Mouse (Mus musculus): ENCODE data around the gene Gm11634. TPM values are rescaled to one million over a fixed set of nuclear protein-coding genes. Genes with fewer than 3 reads are reported as not detected.
"Not testable (repeated sequence)": the region's sequence is repeated elsewhere in the genome, so short reads cannot be mapped to it uniquely, and the experiment has no call there.

Gm11634 gene
- polyA plus RNA-seq, 1 experiment from 2014 or later: not detected

DNA sequence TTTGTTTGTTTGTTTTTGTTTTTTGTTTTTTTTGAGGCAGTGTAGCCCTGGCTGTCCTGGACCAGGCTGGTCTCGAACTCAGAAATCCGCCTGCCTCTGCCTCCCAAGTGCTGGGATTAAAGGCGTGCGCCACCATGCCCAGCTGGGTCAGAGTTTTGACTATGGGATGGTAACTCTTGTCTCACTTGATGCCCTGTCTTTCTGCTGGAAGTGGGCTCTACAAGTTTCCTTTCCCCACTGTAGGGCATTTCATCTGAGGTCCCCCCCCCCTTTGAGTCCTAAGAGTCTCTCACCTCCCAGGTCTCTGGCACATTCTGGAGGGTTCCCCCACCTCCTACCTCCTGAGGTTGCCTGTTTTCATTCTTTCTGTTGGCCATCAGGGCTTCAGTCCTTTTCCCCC is 8.1 kb upstream of the Gm11634 start:
- not testable (repeated sequence) for H3K27ac ChIP-seq; H3K36me3 ChIP-seq; H3K27me3 ChIP-seq (ENCODE audit: insufficient read depth, poor library complexity, severe bottlenecking); H3K4me3 ChIP-seq; DNase-seq (ENCODE audit: low spot score); H3K9me3 ChIP-seq
- peaks cover 12% of the 10 kb centered on the region for H3K4me1 ChIP-seq
- 90% methylated on average over 4 of the region's 4 CpGs for WGBS

GRCm38 (mm10) chr11:101604531-101605453 is 5.7 kb upstream of the Gm11634 start:
- WGBS: 1% methylated on average over 30 of the region's 30 CpGs
- H3K4me1 ChIP-seq; H3K27me3 ChIP-seq (ENCODE audit: insufficient read depth, poor library complexity, severe bottlenecking); H3K36me3 ChIP-seq; H3K9me3 ChIP-seq: not testable (repeated sequence)
- peak; percentile 90 for DNase-seq (ENCODE audit: low spot score)
- H3K4me3 ChIP-seq: peak overlapping the region; percentile 47
- H3K27ac ChIP-seq: peak overlapping the region; percentile 80

- WGBS: 2% methylated on average over 3 of the region's 3 CpGs
Measured at GRCm38 (mm10) chr11:101604116-101604515, 5.1 kb upstream of the Gm11634 start.

GRCm38 (mm10) chr11:101602491-101602890 is 3.4 kb upstream of the Gm11634 start:
- DNase-seq (ENCODE audit: low spot score): peak; percentile 84
- H3K4me1 ChIP-seq: no peaks in the 10 kb centered on the region
- no peak overlapping the region for H3K4me3 ChIP-seq
- no peaks in the 10 kb centered on the region for H3K9me3 ChIP-seq
- WGBS: 10% methylated on average over 3 of the region's 3 CpGs
- H3K27ac ChIP-seq: no peak overlapping the region
- no peaks in the 10 kb centered on the region for H3K36me3 ChIP-seq
- 0 out of 2 replicates have a peak, but pooled peaks cover 7% of the 10 kb centered on the region for H3K27me3 ChIP-seq (ENCODE audit: insufficient read depth, poor library complexity, severe bottlenecking)

More at GRCm38 (mm10) chr11:101604116-101604515, 5.1 kb upstream of the Gm11634 start:
- DNase-seq (ENCODE audit: low spot score): no peak
- no peaks in the 10 kb centered on the region for H3K9me3 ChIP-seq
- H3K27me3 ChIP-seq (ENCODE audit: insufficient read depth, poor library complexity, severe bottlenecking): 0 out of 2 replicates have a peak, but pooled peaks cover 3% of the 10 kb centered on the region
- no peaks in the 10 kb centered on the region for H3K4me1 ChIP-seq
- peak overlapping the region; percentile 47; the same call in 1 of the 2 replicates for H3K4me3 ChIP-seq
- no peaks in the 10 kb centered on the region for H3K36me3 ChIP-seq
- no peak overlapping the region for H3K27ac ChIP-seq

DNA sequence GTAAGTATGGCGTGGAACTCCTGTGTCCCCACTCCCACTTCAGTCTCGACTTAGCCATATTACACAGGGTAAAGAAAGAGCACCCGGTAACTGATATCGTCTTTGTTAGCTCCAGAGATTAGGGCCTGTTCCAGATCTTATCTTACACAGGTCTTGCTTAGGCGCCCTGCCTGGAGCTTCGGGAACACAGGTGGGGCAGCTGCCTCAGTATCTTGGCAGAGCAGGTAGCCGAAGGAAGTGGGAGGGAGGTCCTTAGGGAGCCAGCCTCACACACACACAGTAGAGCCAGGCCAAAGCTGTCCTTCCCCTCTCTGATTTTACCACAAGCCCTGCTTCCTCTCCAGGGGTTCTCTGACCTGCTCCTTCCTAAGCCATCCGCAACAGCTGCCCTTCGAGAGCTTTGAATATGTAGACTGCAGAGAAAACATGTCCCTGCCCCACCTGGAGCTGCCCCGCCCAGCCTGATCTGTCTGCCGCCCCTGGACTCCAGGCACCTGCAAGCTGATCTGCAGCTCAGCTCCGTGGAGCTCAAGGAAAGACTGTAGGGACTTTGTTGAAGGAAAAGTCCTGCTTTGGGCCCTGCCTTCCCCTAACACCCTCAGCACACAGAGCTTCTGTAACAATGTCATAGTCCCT is 8.9 kb downstream of the Gm11634 start:
- no peak for DNase-seq (ENCODE audit: low spot score)
- WGBS: 70% methylated on average over 12 of the region's 12 CpGs

DNA sequence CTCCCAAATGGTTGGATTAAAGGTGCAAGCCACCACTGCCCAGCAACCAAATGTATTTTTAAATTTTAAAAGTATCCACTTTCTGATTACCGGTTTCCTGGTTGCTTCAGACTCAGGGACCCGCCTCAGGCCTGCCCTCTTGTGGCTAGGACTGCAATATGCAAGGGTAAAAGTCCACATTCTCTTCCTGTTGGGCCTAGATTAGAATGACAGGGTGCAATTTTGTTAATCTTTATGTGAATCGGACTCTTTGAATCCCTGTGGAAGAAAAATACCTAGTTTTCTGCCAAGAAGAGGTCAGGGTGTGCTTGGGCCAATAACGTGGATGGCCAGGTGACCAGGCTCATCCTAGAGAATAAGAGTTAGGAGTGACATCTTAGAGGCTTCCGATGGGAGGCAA is 9.6 kb downstream of the Gm11634 start:
- DNase-seq (ENCODE audit: low spot score): no peak
- Histone ChIP-seq H3K27ac (no peak overlapping the region), H3K36me3 (peaks cover 10% of the 10 kb centered on the region; the same call in 1 of the 2 replicates), H3K4me1 (no peaks in the 10 kb centered on the region), H3K4me3 (no peak overlapping the region), H3K27me3 (ENCODE audit: insufficient read depth, poor library complexity, severe bottlenecking) (no peaks in the 10 kb centered on the region), H3K9me3 (no peaks in the 10 kb centered on the region)
- 30% methylated on average over 5 of the region's 5 CpGs for WGBS

More for the DNA sequence above, 8.9 kb downstream of the Gm11634 start:
- Histone ChIP-seq H3K36me3 (peaks cover 10% of the 10 kb centered on the region; the same call in 1 of the 2 replicates), H3K9me3 (no peaks in the 10 kb centered on the region), H3K4me1 (no peaks in the 10 kb centered on the region), H3K4me3 (no peak overlapping the region), H3K27me3 (ENCODE audit: insufficient read depth, poor library complexity, severe bottlenecking) (no peaks in the 10 kb centered on the region), H3K27ac (no peak overlapping the region)

- no peaks in the 10 kb centered on the region for H3K9me3 ChIP-seq
- no peak overlapping the region for H3K4me3 ChIP-seq
- no peak for DNase-seq (ENCODE audit: low spot score)
- WGBS: 86% methylated on average over 7 of the region's 7 CpGs
- no peaks in the 10 kb centered on the region for H3K27me3 ChIP-seq (ENCODE audit: insufficient read depth, poor library complexity, severe bottlenecking)
- H3K27ac ChIP-seq: no peak overlapping the region
- H3K4me1 ChIP-seq: no peaks in the 10 kb centered on the region
- H3K36me3 ChIP-seq: peaks cover 10% of the 10 kb centered on the region; the same call in 1 of the 2 replicates
Measured at GRCm38 (mm10) chr11:101588868-101589267, 10.2 kb downstream of the Gm11634 start.

- 89% methylated on average over 10 of the region's 10 CpGs for WGBS
- DNase-seq (ENCODE audit: low spot score): no peak
- no peaks in the 10 kb centered on the region for H3K27me3 ChIP-seq (ENCODE audit: insufficient read depth, poor library complexity, severe bottlenecking)
- peaks cover under 1% of the 10 kb centered on the region; the same call in 1 of the 2 replicates for H3K4me1 ChIP-seq
- no peaks in the 10 kb centered on the region for H3K9me3 ChIP-seq
- peaks cover 10% of the 10 kb centered on the region; the same call in 1 of the 2 replicates for H3K36me3 ChIP-seq
- no peak overlapping the region for H3K4me3 ChIP-seq
- no peak overlapping the region for H3K27ac ChIP-seq
Measured at GRCm38 (mm10) chr11:101587676-101588075, 11.4 kb downstream of the Gm11634 start.

GRCm38 (mm10) chr11:101585805-101586204 is 13.3 kb downstream of the Gm11634 start:
- no peak overlapping the region for H3K27ac ChIP-seq
- H3K4me3 ChIP-seq: no peak overlapping the region
- no peaks in the 10 kb centered on the region for H3K9me3 ChIP-seq

DNA sequence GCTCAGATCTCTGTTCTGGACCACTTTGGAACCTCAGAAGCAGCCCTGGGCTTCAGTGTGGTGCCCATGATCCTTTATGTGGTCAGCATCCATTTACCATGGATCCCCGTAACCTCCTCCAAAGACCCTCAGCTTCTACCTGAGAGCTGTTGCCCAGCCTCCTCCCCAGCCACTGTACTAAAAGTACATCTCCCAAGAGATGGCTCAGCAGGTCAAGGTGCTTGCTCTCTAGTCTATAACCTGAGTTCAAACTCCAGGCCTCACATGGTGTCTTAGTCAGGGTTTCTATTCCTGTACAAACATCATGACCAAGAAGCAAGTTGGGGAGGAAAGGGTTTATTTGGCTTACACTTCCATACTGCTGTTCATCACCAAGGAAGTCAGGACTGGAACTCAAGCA is 14.0 kb downstream of the Gm11634 start:
- H3K27ac ChIP-seq; H3K4me1 ChIP-seq; H3K4me3 ChIP-seq; DNase-seq (ENCODE audit: low spot score); H3K9me3 ChIP-seq; H3K27me3 ChIP-seq (ENCODE audit: insufficient read depth, poor library complexity, severe bottlenecking): not testable (repeated sequence)
- WGBS: 90% methylated on average over 1 of the region's 1 CpGs
- peaks cover 17% of the 10 kb centered on the region for H3K36me3 ChIP-seq

More at GRCm38 (mm10) chr11:101585805-101586204, 13.3 kb downstream of the Gm11634 start:
- Histone ChIP-seq H3K27me3 (ENCODE audit: insufficient read depth, poor library complexity, severe bottlenecking) (no peaks in the 10 kb centered on the region), H3K36me3 (peaks cover 10% of the 10 kb centered on the region; the same call in 1 of the 2 replicates), H3K4me1 (peaks cover 6% of the 10 kb centered on the region)
- 68% methylated on average over 4 of the region's 4 CpGs for WGBS
- DNase-seq (ENCODE audit: low spot score): no peak

GRCm38 (mm10) chr11:101583205-101583604 is 15.9 kb downstream of the Gm11634 start:
- H3K36me3 ChIP-seq: peaks cover 28% of the 10 kb centered on the region
- H3K27me3 ChIP-seq (ENCODE audit: insufficient read depth, poor library complexity, severe bottlenecking): no peaks in the 10 kb centered on the region
- H3K4me1 ChIP-seq: peaks cover 6% of the 10 kb centered on the region
- H3K4me3 ChIP-seq: no peak overlapping the region
- no peak overlapping the region for H3K27ac ChIP-seq
- no peak for DNase-seq (ENCODE audit: low spot score)
- no peaks in the 10 kb centered on the region for H3K9me3 ChIP-seq
- WGBS: 88% methylated on average over 2 of the region's 2 CpGs

GRCm38 (mm10) chr11:101582054-101583035 is 16.7 kb downstream of the Gm11634 start, which contains the start of gene Tmem106a:
Tmem106a (plus strand) TSS chr11:101582242.
- 20% methylated on average over 31 of the region's 31 CpGs for WGBS
- Histone ChIP-seq H3K27ac (peak within 1 kb of the TSS; percentile 56), H3K4me1 (peaks cover 6% of the 10 kb centered on the region), H3K4me3 (peak within 1 kb of the TSS; percentile 58), H3K36me3 (peaks cover 36% of the 10 kb centered on the region), H3K9me3 (no peaks in the 10 kb centered on the region), H3K27me3 (ENCODE audit: insufficient read depth, poor library complexity, severe bottlenecking) (no peaks in the 10 kb centered on the region)
- DNase-seq (ENCODE audit: low spot score): peak; percentile 93
